Mouse (Mus musculus) liver, embryonic 14.5 days (tissue): Measurements from ENCODE around the gene Rpl5.

ENCODE experiments used
- CTCF ChIP-seq: IDR thresholded peaks from 2 replicates; pipeline ENCODE4 v1.5.1; 2016; ENCODE audit warnings: antibody characterized with exemption, low read depth, control low read depth
- EP300 ChIP-seq: IDR thresholded peaks from 2 replicates; pipeline ENCODE4 v1.6.1; 2016; ENCODE audit warnings: antibody characterized with exemption, low read depth

DNA sequence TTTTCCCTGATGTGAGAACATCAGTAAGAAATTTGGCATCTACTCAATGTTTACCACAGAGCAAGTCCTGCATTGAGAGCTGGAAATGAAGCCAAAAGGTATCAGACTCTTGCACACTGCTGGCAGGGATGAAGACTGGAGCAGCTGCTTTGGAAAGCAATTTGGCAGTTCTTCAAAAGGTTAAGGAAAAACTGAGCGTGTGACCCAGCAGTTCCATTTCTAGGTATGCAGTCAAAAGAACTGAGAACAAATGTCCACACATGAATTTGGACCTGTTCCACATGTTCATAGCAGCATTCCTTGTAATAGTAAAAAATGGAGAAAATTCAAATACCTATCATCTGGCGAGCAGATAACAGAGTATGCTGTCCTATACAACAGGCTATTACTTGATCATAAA lies 47.2 kb downstream of the Rpl5 start:
- no peak for TF ChIP-seq CTCF
- TF ChIP-seq EP300, result no peak
